ENCODE assay signal across 9 mouse cellular contexts in the genomic region with DNA sequence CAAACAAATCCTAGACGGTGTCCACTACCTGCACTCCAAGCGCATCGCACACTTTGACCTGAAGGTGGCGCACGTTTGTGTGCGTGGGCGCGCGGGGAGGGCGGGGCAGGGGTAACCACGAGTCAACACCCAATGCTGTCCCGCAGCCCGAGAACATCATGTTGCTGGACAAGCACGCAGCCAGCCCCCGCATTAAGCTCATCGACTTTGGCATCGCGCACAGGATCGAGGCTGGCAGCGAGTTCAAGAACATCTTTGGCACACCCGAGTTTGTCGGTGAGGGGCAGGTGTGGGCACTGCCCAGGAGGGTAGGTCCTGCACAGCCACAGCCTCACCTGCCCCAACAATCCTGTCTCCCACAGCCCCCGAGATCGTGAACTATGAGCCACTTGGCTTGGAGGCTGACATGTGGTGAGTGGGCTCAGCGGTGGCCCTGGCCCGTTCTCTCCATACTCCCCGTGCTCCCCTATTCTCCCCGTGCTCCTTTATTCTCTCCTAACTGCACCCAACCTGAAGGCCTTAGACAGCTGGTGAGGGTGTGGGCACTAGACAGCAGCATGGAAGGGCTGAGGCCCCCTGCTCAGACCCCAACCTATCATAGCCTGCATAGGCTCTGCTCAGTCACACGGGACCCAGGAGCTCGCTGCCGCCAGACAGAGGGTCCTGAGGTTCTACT. TPM values are rescaled to one million over a fixed set of nuclear protein-coding genes. Genes with fewer than 3 reads are reported as not detected.
A peak's percentile ranks its signal among the peaks of the same experiment; 100 is the strongest.
DNase-seq lines count a peak whose midpoint lies in the region; ATAC-seq and TF ChIP-seq lines count a peak whose summit lies in the region.
"Had no signal": no experiment of that assay in that cellular context is flagged by ENCODE, and none has a peak within 500 bp of the region (broad histone marks: within the 10 kb centered on the region; RNA-seq: fewer than 3 reads in every experiment).

No protein-coding gene starts in this region.

- WGBS in kidney, postnatal 0 days: 76% methylated on average over 31 of the region's 31 CpGs
- WGBS in kidney, embryonic 14.5 days: 75% methylated on average over 31 of the region's 31 CpGs
- 69% methylated on average over 31 of the region's 31 CpGs for WGBS in embryonic facial prominence, embryonic 13.5 days

- TF ChIP-seq CTCF in kidney, postnatal 0 days (IDR thresholded peaks at IDR 0.05; ENCODE audit: low read depth): peak; percentile 64

- no peak for ATAC-seq in kidney, postnatal 0 days (replicated peaks; ENCODE audit: low FRiP score, low read depth)
- no peak for ATAC-seq in kidney, embryonic 14.5 days (ENCODE audit: low FRiP score, low TSS enrichment)
- no peak for ATAC-seq in embryonic facial prominence, embryonic 13.5 days (ENCODE audit: insufficient number of reproducible peaks, insufficient read depth, low FRiP score, low TSS enrichment, low read depth)
- ATAC-seq in megakaryocyte progenitor cell, adult 5-6 weeks (replicated peaks; ENCODE audit: poor library complexity): peak; percentile 27

- no peak overlapping the region for H3K4me2 ChIP-seq in kidney, postnatal 0 days (ENCODE audit: low read length)
- H3K4me2 ChIP-seq in kidney, embryonic 14.5 days (replicated peaks; ENCODE audit: low read depth, low read length): no peak overlapping the region
- H3K4me2 ChIP-seq in embryonic facial prominence, embryonic 13.5 days: no peak overlapping the region
- H3K4me2 ChIP-seq: liver, embryonic 15.5 days had no signal

- H3K9me3 ChIP-seq in kidney, postnatal 0 days (replicated peaks; ENCODE audit: low read length): no peaks in the 10 kb centered on the region
- H3K9me3 ChIP-seq in kidney, embryonic 14.5 days (ENCODE audit: control insufficient read depth, low read length): no peaks in the 10 kb centered on the region
- no peaks in the 10 kb centered on the region for H3K9me3 ChIP-seq in embryonic facial prominence, embryonic 13.5 days
- H3K9me3 ChIP-seq: liver, embryonic 15.5 days had no signal

- H3K36me3 ChIP-seq in kidney, postnatal 0 days (ENCODE audit: insufficient read depth, low read length): 0 out of 2 replicates have a peak, but pooled peaks cover 14% of the 10 kb centered on the region
- peaks cover 27% of the 10 kb centered on the region; the same call in 1 of the 2 replicates for H3K36me3 ChIP-seq in kidney, embryonic 14.5 days (ENCODE audit: control insufficient read depth, insufficient read depth, low read length)
- H3K36me3 ChIP-seq in embryonic facial prominence, embryonic 13.5 days: peaks cover 46% of the 10 kb centered on the region

- peaks cover 8% of the 10 kb centered on the region; the same call in 1 of the 2 replicates for H3K4me1 ChIP-seq in kidney, postnatal 0 days (replicated peaks; ENCODE audit: insufficient read depth, low read length)
- peaks cover 12% of the 10 kb centered on the region for H3K4me1 ChIP-seq in kidney, embryonic 14.5 days (ENCODE audit: control insufficient read depth, insufficient read depth, low read length)
- peaks cover 23% of the 10 kb centered on the region for H3K4me1 ChIP-seq in embryonic facial prominence, embryonic 13.5 days

- DNase-seq in kidney, postnatal 0 days (ENCODE audit: low spot score): no peak
- DNase-seq in NIH3T3 (ENCODE audit: low read depth): peak; percentile 40
- DNase-seq in left cerebral cortex, postnatal 25 days (ENCODE audit: low spot score in 2 of 2): no peak
- DNase-seq in spleen, adult 12 weeks (ENCODE audit: low spot score): no peak

- no peak overlapping the region for H3K9ac ChIP-seq in kidney, postnatal 0 days (ENCODE audit: low read depth, low read length)
- no peak overlapping the region for H3K9ac ChIP-seq in kidney, embryonic 14.5 days (ENCODE audit: low read depth, low read length)
- no peak overlapping the region for H3K9ac ChIP-seq in embryonic facial prominence, embryonic 13.5 days
- H3K9ac ChIP-seq: liver, embryonic 15.5 days had no signal

- no peak overlapping the region for H3K4me3 ChIP-seq in kidney, postnatal 0 days (replicated peaks; ENCODE audit: low read depth, low read length)
- no peak overlapping the region for H3K4me3 ChIP-seq in kidney, embryonic 14.5 days (ENCODE audit: low read length)
- no peak overlapping the region for H3K4me3 ChIP-seq in embryonic facial prominence, embryonic 13.5 days
- H3K4me3 ChIP-seq: liver, embryonic 15.5 days had no signal

- intact Hi-C loops in left cerebral cortex, postnatal 25 days (cut with DNase I): loop anchor here (10.0 kb wide), 1 partner anchor 264 kb away; a partner anchor contains a TSS

- H3K27me3 ChIP-seq in kidney, postnatal 0 days (ENCODE audit: insufficient read depth, low read length): 0 out of 2 replicates have a peak, but pooled peaks cover 16% of the 10 kb centered on the region
- H3K27me3 ChIP-seq in kidney, embryonic 14.5 days (ENCODE audit: control insufficient read depth, insufficient read depth, low read length): peaks cover 22% of the 10 kb centered on the region
- peaks cover 26% of the 10 kb centered on the region for H3K27me3 ChIP-seq in embryonic facial prominence, embryonic 13.5 days

- H3K27ac ChIP-seq in kidney, postnatal 0 days: no peak overlapping the region
- no peak overlapping the region for H3K27ac ChIP-seq in kidney, embryonic 14.5 days (ENCODE audit: low read depth, low read length)
- peak overlapping the region; percentile 44; the same call in 1 of the 2 replicates for H3K27ac ChIP-seq in embryonic facial prominence, embryonic 13.5 days

RNA-seq across cellular contexts. Expression of a gene that starts 6.7 kb away (rescaled TPM):
- not detected in 2 replicates for polyA plus RNA-seq in kidney, postnatal 0 days (2015; fragmentation: Nextera tagmentation; extraction: Ambion mirVana)
- not detected in 2 replicates for polyA plus RNA-seq in kidney, embryonic 14.5 days (2014; fragmentation: Nextera tagmentation; extraction: Ambion mirVana)
- polyA plus RNA-seq in embryonic facial prominence, embryonic 13.5 days (2015; fragmentation: Nextera tagmentation; extraction: Ambion mirVana): not detected in 2 replicates
- total RNA-seq in megakaryocyte progenitor cell, adult 5-6 weeks (2015): not detected in 2 replicates
- not detected in 2 replicates for total RNA-seq in megakaryocyte progenitor cell, adult 5-6 weeks (2017)
- not detected for total RNA-seq in left cerebral cortex, postnatal 25 days (2021)
- polyA plus RNA-seq: embryonic facial prominence, embryonic 14.5 days had no signal

RNA-seq across cellular contexts. Expression of a gene that starts 7.6 kb away (rescaled TPM):
- polyA plus RNA-seq in kidney, postnatal 0 days (2015; fragmentation: Nextera tagmentation; extraction: Ambion mirVana): 42.8 and 43.3 TPM in 2 replicates
- 45.7 and 58.0 TPM in 2 replicates for polyA plus RNA-seq in kidney, embryonic 14.5 days (2014; fragmentation: Nextera tagmentation; extraction: Ambion mirVana)
- 57.1 and 60.1 TPM in 2 replicates for polyA plus RNA-seq in embryonic facial prominence, embryonic 13.5 days (2015; fragmentation: Nextera tagmentation; extraction: Ambion mirVana)
- total RNA-seq in megakaryocyte progenitor cell, adult 5-6 weeks (2015): 15.5 and 17.2 TPM in 2 replicates
- 37.2 and 54.7 TPM in 2 replicates for total RNA-seq in megakaryocyte progenitor cell, adult 5-6 weeks (2017)
- 10 to 100 TPM; 71.3 to 77.7 TPM for total RNA-seq in left cerebral cortex, postnatal 25 days (2021)

RNA-seq across cellular contexts. Expression of a gene that starts 11.5 kb away (rescaled TPM):
- not detected in 2 replicates for polyA plus RNA-seq in kidney, postnatal 0 days (2015; fragmentation: Nextera tagmentation; extraction: Ambion mirVana)
- polyA plus RNA-seq in kidney, embryonic 14.5 days (2014; fragmentation: Nextera tagmentation; extraction: Ambion mirVana): not detected in 2 replicates
- polyA plus RNA-seq in embryonic facial prominence, embryonic 13.5 days (2015; fragmentation: Nextera tagmentation; extraction: Ambion mirVana): not detected in 2 replicates
- total RNA-seq in megakaryocyte progenitor cell, adult 5-6 weeks (2015): not detected in 2 replicates
- not detected in 2 replicates for total RNA-seq in megakaryocyte progenitor cell, adult 5-6 weeks (2017)
- total RNA-seq in left cerebral cortex, postnatal 25 days (2021): under 1 TPM in 1 of 2 experiments, not detected in 1; 0.23 TPM

RNA-seq across cellular contexts. Expression of a gene that starts 13.9 kb away (rescaled TPM):
- polyA plus RNA-seq in kidney, postnatal 0 days (2015; fragmentation: Nextera tagmentation; extraction: Ambion mirVana): 560 and 590 TPM in 2 replicates
- polyA plus RNA-seq in kidney, embryonic 14.5 days (2014; fragmentation: Nextera tagmentation; extraction: Ambion mirVana): 465 and 473 TPM in 2 replicates
- polyA plus RNA-seq in embryonic facial prominence, embryonic 13.5 days (2015; fragmentation: Nextera tagmentation; extraction: Ambion mirVana): 622 and 633 TPM in 2 replicates
- 526 and 599 TPM in 2 replicates for total RNA-seq in megakaryocyte progenitor cell, adult 5-6 weeks (2015)
- total RNA-seq in megakaryocyte progenitor cell, adult 5-6 weeks (2017): 1,508 and 1,553 TPM in 2 replicates
- total RNA-seq in left cerebral cortex, postnatal 25 days (2021): 100 to 1,000 TPM; 854 to 872 TPM

RNA-seq across cellular contexts. Expression of a gene that starts 22.7 kb away (rescaled TPM):
- polyA plus RNA-seq in kidney, postnatal 0 days (2015; fragmentation: Nextera tagmentation; extraction: Ambion mirVana): 28.4 and 32.0 TPM in 2 replicates
- 45.3 and 48.4 TPM in 2 replicates for polyA plus RNA-seq in kidney, embryonic 14.5 days (2014; fragmentation: Nextera tagmentation; extraction: Ambion mirVana)
- 58.1 and 60.9 TPM in 2 replicates for polyA plus RNA-seq in embryonic facial prominence, embryonic 13.5 days (2015; fragmentation: Nextera tagmentation; extraction: Ambion mirVana)
- total RNA-seq in megakaryocyte progenitor cell, adult 5-6 weeks (2015): 9.4 and 10.0 TPM in 2 replicates
- total RNA-seq in megakaryocyte progenitor cell, adult 5-6 weeks (2017): 9.4 and 9.8 TPM in 2 replicates
- 10 to 100 TPM; 26.6 to 28.7 TPM for total RNA-seq in left cerebral cortex, postnatal 25 days (2021)
